Mouse (Mus musculus): Measurements from ENCODE around the gene Stat4. TPM values are rescaled to one million over a fixed set of nuclear protein-coding genes. Genes with fewer than 3 reads are reported as not detected.

Stat4 gene
- total RNA-seq, 2 experiments from 2014 or later, result 0.12 to 0.24 TPM

DNA sequence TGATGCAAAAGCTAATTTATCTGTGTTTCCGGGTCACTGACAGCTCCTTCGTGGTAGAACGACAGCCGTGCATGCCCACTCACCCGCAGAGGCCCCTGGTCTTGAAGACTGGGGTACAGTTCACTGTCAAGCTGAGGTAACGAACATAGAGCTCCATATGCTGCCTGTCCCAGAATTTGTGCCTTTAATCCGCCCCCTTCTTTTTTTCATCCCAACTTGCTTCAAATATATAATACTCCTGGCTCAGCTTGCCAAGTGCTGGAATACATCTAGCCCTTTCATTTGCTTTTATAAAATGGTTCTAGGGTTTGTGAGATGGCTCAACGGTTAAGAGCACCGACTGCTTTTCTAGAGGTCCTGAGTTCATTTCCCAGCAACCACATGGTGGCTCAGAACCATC lies 153.6 kb downstream of the Stat4 start:
- DNase-seq, result no peak
- intact Hi-C loops (cut with DNase I), result loop anchor here (10.0 kb wide), 2 partner anchors 354 to 604 kb away; no protein-coding TSS in a partner anchor

DNA sequence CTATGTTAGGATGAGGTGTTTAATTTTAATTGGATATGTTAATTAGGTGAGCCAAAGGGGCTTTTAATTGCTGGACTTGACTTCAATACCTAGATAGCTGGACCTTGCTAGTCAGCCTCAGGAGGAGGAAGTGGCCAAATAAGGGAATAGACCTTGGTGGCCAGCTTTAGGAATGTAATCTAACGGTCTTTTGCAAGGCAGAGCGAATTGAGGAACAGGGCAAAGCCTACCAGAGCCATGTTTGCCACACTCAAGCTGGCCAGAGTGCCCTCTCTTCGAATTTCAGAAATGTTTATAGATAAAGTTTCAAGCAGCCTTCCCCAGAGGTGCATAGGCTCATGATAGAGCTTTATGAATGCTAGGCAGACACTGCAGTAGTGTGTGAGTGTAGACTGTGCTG lies 154.5 kb downstream of the Stat4 start:
- intact Hi-C loops (cut with DNase I), result loop anchor here (10.0 kb wide), 2 partner anchors 353 to 603 kb away; no protein-coding TSS in a partner anchor

DNA sequence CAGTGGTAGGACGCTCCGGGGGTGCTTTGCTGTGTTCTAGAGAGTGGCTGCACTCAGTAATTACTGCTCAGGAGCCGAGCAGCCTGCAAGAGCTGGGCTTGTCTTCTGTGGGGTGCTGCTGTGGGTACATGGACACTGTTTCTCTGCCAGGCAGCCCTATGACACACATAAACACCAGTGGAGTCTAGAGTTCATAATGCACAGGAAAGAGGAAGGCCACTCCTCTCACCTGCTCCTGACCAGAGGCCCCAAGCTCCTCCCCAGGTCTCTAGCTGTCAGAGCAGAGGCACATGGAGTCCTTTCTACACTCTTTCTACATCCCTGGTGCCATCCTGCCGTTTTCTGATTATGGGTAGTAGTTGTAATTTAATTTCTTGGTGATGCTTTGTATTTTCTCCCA lies 155.2 kb downstream of the Stat4 start:
- intact Hi-C loops (cut with DNase I), result loop anchor here (10.0 kb wide), 2 partner anchors 353 to 603 kb away; no protein-coding TSS in a partner anchor

More for the DNA sequence above, 154.5 kb downstream of the Stat4 start:
- no peak for DNase-seq

DNA sequence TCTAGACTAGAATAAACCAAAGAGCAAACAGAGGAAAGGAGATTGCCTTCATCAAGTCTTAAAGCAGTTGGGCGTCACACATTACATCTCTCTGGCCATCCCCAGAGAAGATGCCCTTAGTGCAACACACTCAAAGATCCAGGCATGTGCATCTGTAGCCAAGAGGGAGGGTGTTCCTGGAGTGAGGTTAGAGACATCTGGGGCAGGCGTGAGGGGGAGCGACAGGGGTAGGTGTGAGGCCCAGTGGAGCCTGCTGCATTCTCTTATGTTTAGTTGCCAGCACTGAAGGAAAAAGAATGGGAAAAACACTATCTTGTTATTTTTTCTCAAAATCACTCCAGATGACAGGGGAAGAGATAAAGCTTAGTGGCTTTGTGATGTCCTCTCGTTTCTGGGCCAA lies 156.2 kb downstream of the Stat4 start:
- no peak for DNase-seq
- intact Hi-C loops (cut with DNase I), result loop anchor here (10.0 kb wide), 2 partner anchors 352 to 602 kb away; no protein-coding TSS in a partner anchor

More for the DNA sequence above, 155.2 kb downstream of the Stat4 start:
- DNase-seq, result no peak

DNA sequence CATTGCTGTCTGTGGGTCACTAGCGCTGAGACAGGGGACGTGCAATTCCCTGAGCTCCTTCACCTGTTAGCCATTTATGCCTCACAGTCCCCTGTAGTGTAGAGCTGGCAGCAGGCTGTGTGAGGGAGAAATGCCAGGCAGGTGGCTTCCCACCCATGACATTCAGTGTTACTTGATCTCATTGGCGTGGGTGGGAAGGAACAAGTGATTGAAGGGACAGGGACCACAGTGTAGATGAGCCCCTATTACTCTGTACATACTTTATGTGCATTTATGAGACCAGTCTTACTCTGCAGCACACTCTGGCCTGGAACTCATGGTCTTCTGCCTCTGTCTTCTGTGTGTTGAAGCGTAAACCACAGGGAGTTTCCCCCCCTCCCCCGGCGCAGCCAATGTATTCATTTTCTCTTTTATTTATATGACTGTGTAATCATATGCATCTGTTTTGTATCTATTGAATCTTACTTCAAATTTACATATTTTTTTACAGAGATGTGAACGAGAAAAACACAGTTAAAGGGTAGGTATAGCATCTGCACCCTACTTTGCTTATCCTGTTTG lies 156.7 kb downstream of the Stat4 start:
- no peak for DNase-seq
- intact Hi-C loops (cut with DNase I), result loop anchor here (10.0 kb wide), 2 partner anchors 351 to 601 kb away; no protein-coding TSS in a partner anchor

DNA sequence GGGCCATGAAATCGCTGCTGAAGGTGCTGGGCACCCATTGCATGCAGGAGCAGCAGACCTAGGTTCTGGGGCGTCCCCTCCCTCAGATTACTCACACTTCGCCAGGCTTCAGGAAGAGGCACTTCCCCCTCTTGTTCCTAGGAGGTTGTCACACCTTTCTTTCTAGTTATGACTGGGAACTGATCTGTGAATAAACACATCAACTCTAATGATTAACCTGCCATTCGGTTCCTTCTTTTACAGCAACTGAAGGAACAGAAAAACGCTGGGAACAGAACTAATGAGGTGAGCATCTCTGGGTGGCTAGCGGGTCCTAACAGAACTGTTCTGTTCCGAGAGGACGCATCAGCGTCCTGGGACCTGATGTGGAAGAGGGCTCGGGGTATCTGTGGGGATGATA lies 158.0 kb downstream of the Stat4 start:
- intact Hi-C loops (cut with DNase I), result loop anchor here (5.0 to 10.0 kb wide), 4 partner anchors 87 to 600 kb away; partner anchors contain the start of genes Gls and Nemp2
- no peak for DNase-seq

DNA sequence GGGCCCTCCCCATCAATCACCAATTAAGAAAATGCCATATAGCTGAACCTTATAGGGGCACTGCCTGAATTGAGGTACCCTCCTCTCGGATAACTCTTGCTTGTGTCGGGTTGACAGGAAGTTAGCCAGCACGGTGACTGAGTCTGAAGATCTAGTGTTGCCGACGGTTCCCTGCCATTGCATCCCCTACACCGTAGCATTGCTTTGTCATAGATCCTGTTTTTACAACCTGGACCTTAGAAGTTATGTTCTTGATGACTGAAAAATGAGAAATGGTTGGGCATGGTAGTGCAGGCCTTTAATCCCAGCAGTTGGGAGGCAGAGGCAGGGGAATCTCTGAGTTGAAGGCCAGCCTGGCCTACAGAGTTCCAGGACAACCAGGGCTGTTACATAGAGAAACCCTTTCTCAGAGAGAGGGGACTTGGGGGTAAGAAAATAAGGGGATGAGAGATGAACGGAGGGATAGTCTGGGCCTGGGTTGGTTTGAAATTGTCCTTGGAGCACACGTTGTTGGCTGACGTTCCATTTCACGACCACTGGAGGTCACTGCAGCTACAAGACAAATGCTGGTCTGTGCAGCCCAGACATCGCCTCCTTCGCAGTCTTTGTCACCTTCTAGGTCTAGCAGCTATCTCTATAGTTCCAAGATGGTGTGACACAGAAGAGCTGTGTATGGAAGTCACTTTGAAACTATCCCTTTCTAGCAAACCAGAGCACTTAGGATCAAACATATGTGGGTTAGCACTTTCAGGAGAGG lies 159.4 kb downstream of the Stat4 start:
- DNase-seq, result peak; percentile 72 to 77
- intact Hi-C loops (cut with DNase I), result loop anchor here (1.0 to 10.0 kb wide), 5 partner anchors 86 to 598 kb away; partner anchors contain the start of genes Gls and Nemp2

DNA sequence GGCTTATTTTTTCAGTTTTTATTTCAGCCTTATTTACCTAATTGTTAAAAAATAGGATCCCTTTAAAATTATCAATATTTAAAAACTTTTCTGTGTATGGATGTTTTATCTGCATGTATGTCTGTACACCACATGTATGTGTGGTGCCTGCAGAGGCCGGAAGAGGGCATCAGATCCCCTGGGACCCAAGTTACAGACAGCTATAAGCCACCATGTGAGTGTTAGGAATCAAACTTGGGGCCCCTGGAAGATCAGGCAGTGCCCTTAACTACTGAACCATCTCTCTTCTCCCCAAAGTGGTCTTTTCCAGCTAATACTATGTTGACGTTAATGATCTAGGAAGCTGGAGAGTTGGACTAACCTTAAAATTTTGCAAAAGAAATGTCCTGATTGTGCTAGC lies 160.5 kb downstream of the Stat4 start:
- intact Hi-C loops (cut with DNase I), result loop anchor here (1.0 to 10.0 kb wide), 5 partner anchors 85 to 597 kb away; partner anchors contain the start of genes Gls and Nemp2
- DNase-seq, result no peak

DNA sequence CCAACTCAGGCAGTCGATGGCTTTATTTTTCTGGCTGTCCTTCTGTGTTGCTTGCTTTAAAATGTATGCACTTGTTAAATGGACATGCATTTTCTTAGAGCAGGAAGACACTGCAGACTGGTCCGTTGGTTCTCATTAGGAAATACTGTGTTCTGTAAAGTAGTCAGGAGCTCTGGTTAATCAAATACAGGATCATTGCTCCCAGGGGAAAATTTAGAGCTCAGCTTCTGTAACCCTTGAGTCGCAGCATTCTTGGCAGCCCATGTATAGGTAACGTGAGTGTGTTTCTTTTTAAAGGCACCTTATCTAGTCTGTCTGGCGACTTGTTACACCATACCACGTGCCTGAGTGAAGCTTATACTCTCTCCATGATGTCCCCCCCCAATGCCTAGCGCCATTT lies 161.2 kb downstream of the Stat4 start:
- no peak for DNase-seq
- intact Hi-C loops (cut with DNase I), result loop anchor here (5.0 to 10.0 kb wide), 4 partner anchors 84 to 597 kb away; partner anchors contain the start of genes Gls and Nemp2

DNA sequence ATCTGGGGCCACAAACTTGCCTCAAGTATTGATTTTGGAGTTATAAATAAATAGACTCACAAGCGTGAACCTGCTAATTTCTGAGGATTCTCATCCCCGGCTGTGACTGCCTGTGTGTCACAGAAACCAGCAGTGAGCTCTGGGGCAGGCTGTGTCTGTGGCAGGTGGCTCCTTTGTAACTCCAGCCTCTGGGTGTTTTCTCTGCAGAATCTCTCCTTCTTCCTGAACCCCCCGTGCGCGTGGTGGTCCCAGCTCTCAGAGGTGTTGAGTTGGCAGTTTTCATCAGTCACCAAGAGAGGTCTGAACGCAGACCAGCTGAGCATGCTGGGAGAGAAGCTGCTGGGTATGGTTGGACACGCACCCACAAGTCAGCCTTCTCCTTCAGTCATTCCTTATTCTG lies 161.7 kb downstream of the Stat4 start:
- no peak for DNase-seq
- intact Hi-C loops (cut with DNase I), result loop anchor here (5.0 to 10.0 kb wide), 4 partner anchors 84 to 596 kb away; partner anchors contain the start of genes Gls and Nemp2

DNA sequence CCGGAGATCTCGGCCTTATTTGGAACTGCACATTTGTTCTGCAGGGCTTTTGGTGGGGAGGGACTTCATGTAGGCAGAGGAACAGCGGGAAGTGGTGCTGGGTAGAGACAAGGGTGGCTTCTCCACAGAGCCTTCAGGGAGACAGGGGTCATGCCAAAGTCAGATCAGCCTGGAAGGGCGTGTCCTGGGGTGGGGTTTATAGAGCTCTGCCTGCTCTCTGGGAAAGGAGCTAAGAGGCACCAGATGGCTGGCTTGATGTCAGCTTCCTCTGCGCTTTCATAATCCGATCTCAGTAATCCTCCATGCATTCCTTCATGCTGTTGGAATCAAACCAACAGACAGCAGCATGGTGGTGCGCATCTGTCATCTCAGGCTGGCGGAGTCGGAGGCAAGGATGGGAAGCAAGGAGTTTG lies 163.0 kb downstream of the Stat4 start:
- peak; percentile 57 to 61 for DNase-seq
- intact Hi-C loops (cut with DNase I), result loop anchor here (5.0 to 10.0 kb wide), 4 partner anchors 82 to 595 kb away; partner anchors contain the start of genes Gls and Nemp2

DNA sequence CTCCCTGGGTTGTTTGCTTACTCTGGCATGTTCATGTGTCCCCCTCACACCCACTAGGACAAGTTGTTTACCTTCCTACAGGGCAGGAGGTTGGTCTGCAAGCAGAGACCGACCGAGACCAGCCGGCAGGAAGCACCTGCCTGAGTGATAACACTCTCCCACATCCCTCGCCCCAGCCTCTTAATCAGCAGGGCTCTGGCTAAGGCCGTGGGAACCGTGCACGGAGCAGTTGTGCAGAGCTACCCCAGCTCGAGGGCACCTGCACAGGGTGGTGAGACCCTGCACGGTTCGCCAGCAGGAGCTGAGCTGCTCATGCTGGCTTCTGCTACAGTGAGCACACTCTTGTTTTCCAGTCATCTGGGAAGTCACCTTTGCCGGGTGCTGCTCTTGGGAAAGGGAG lies 163.7 kb downstream of the Stat4 start:
- peak; percentile 35 to 41 for DNase-seq
- intact Hi-C loops (cut with DNase I), result no loop called here

DNA sequence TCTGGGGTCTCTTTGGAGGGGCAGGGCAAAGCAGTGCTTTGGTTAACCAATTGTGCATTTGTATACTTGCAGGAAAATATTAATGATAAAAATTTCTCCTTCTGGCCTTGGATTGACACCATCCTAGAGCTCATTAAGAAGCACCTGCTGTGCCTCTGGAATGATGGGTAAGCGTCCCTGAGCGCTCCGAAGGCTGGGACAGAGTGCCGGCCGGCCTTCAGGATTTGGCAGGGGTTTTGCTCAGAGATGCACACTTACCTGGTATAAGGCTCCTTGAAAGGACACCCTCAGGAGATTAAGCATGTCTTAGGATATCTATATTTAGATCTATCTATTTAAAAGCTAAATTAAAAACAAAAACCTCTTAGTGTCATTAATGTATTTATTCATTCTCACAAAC lies 164.2 kb downstream of the Stat4 start:
- DNase-seq, result no peak
- intact Hi-C loops (cut with DNase I), result no loop called here

DNA sequence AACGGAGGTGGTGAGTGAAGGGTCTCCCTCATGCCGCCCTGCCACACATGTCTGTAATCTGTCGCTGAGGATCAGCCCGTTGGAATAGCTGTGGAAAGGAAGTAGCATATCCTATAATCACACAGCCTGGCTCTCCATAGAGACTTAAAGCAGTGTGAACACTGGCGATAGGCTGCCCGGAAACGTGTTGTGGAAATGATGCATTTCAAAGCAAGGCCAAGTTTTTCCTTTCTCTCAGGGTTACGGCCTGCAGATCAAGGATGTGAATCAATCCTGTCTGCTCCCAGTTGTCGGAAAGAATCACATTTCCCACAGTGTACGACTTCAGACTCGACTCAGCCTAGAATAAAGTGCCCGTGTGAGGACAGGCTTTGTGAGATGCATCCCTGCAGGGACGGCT lies 165.4 kb downstream of the Stat4 start:
- intact Hi-C loops (cut with DNase I), result no loop called here
- DNase-seq, result peak; percentile 32 to 36

DNA sequence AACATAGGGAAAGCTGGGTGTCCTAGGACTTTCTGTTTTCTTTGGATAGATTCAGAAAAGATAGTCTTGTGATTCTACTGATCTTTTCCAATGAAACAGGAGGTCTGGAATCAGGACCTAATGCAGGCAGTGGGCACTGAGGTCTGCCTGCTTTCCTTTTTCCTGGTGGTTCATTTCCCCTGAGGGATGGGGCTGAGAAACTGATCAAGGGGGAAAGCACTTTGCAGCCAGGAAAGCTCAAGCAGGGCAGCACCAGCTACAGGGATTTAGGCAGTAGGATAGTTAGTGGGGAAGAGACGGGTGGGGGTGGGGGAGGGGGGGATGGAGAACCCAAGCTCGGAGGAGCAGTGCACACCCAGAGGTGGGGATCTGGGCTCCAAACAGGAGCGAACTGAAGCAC lies 166.0 kb downstream of the Stat4 start:
- no peak for DNase-seq
- intact Hi-C loops (cut with DNase I), result no loop called here

DNA sequence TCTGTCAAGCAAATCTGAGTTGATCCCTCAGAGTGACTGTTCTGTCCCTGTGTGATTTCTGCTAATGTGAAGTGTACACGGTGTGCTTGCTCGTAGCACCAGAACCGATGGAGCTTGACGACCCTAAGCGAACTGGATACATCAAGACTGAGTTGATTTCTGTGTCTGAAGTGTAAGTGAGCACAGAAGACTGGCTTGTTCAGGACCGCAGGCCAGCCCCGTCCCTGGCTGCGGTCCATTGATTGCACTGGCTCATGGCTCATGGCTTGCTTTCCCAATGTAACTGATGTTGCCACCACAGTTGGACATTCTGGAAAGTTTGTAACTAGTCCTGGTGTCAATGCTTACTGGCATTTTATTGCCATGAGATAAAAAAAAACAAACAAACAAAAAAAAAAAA lies 167.9 kb downstream of the Stat4 start:
- DNase-seq, result no peak
- intact Hi-C loops (cut with DNase I), result no loop called here

DNA sequence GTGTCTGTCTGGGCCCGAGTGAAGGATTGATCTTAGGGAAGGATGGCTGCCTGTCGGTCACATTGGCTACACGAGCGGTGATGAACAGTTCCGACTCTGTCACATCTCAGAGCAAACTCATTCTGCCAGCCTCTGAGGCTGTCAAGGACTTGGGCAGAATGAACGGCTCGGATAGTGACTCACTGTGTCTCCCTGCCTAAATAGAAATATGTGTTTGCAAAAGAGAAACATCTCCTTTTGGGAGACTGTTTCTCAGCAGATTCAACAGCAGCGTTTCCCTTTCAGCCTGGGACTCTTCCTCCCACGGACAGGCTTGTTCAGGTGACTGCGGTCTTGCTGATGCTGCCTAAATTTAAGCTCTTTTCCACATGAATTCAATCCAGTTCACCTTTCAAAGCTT lies 169.4 kb downstream of the Stat4 start:
- intact Hi-C loops (cut with DNase I), result no loop called here
- DNase-seq, result no peak
